Mouse (Mus musculus) left cerebral cortex, adult 9 months (tissue): ENCODE data around the gene Dph2.
A peak's percentile ranks its signal among the peaks of the same experiment; 100 is the strongest.

Source experiments
- DNase-seq, 2 experiments: peaks; one replicate each; pipeline ENCODE4 v3.0.0; 2022; ENCODE audit warnings: low spot score in 2 of 2

The Dph2 gene

DNA sequence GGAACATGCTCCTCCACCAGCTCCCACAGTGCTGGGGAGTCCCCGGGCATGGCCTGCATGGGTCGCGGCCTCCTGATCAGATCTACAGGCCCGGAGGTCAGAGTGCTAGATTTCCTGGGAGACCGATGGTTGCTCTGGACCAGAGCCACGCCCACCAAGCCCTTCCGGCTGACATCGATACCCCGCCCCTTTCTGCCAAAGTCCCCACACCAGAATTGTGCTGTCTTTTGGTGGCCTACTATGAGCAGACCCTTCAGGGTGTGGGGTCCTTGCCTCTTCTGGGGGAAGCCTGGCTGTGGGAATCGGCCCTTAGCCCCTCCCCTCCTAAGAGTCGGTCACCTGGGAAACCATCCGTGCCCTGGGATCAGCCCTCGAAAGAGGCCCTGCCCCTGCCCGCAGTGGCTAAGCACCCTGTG, 19.4 kb downstream of the Dph2 start, which contains the start of gene Ccdc24:
Gene Ccdc24 (minus strand): TSS at position 87 of the 416 bp plus-strand sequence.
- DNase-seq, result no peak

GRCm38 (mm10) chr4:117871787-117872186, 20.0 kb downstream of the Dph2 start:
- no peak for DNase-seq

DNA sequence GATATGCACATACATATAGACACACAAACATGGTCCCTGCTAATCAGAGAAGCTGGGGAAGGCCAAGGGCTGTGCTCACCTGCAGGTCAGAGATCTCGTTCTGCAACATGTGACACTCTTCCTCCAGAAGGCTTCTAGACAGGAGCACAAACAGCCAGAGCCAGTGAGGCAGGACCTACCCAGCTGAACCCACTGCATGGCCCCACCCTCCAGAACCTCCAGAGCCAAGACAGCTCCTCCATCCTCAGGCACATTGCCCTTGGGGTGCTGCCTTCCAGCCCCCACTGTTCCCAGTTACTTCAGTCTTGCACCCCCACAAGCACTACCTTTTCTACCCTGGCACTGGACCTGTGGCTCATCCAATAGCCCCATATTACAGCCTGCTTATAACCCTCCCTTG, 21.4 kb downstream of the Dph2 start:
- DNase-seq, result no peak

DNA sequence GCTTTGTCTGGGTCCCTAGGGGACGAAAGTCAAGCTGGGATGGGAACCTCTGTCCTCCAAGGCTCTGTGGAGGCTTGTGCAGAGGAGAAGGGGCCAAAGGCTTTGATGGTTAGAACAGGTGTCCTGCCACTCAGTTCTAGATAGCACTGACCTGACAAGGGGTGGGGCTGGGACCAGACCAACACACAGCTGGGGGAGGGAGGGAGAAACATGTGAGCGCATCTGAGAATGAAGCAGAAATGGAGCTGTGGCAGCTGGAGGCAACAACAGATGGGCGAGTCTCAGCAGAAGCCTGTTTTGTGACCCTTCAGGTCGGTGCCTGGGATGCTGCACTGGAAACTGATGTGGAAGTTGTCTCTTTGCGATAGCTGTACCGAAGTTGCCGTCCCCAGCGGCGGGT, 22.5 kb downstream of the Dph2 start:
- DNase-seq, result no peak

DNA sequence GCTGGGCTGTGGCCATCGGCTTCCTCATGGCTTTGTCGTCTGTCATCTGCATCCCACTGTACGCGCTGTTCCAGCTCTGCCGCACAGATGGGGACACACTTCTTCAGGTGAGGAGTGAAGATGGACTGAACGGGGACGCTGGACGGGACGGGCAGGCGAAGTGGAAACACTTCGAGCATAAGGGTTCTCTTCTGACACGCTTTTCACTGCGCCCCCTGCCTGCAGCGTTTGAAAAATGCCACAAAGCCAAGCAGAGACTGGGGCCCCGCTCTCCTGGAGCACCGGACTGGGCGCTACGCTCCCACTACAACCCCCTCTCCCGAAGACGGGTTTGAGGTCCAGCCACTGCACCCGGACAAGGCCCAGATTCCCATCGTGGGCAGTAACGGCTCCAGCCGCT, 24.0 kb downstream of the Dph2 start:
- DNase-seq, result no peak

GRCm38 (mm10) chr4:117867000-117867399, 24.8 kb downstream of the Dph2 start:
- no peak for DNase-seq

DNA sequence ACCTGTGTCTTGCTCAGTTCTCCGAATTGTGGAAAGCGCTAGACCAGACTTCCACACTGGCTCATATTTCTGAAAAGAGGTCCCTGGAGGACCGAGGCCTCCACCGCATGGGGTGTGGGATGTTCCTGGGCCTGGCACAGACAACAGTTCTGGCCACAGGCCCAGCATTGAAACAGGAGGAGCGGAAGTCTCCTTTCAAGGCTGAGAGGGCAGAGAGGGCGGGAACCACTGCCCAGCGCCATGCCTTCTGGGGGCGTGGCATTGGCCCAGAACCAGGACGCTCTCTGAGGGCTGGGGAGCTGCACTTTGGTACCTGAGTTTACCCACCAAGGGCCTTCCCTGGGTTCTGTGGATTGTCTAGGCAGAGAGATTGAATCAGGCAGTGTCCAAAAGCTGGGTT, 25.7 kb downstream of the Dph2 start:
- DNase-seq, result no peak

- peak in 1 of 2 experiments; percentile 69 for DNase-seq
Measured at GRCm38 (mm10) chr4:117862823-117863222, 29.0 kb downstream of the Dph2 start.

DNA sequence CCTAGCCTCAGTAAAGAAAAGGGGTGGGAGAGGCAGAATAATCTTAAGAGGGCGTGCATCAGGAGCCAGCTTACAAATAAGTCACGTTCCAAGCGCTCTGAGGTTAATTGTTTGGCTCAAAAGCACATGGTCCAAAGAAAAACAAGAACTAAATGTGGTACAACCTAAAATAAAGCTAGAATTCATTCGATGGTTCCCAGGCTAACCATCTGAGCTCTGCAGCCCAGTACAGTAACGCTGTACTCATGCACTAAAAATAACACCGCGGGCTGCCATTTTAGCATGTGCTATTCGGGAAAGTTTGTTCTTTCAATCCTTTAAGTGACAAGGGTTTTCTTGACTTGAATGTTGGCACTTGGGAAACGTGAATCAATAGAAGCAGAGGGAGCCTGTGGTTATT, 31.3 kb downstream of the Dph2 start:
- no peak for DNase-seq

DNA sequence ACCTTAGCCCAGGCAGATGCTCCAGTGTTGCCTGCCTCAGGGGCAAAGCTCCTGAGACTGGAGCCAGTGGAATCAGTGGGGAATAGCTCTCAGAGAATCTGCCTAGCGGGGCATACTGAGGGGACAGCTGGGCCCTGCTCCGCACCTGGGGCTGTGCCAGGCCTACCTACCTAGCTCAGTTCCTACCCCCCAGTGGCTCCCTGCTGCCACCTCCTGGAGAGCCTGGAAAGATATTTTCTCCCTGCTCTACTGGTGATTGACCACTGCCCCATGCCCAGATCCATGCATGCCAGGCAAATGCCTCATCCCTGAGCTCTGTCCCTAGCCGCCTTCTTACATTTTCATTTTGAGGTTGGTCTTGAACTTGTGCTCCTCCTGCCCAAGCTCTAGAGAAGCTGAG, 33.0 kb downstream of the Dph2 start:
- peak in 1 of 2 experiments; percentile 57 for DNase-seq

DNA sequence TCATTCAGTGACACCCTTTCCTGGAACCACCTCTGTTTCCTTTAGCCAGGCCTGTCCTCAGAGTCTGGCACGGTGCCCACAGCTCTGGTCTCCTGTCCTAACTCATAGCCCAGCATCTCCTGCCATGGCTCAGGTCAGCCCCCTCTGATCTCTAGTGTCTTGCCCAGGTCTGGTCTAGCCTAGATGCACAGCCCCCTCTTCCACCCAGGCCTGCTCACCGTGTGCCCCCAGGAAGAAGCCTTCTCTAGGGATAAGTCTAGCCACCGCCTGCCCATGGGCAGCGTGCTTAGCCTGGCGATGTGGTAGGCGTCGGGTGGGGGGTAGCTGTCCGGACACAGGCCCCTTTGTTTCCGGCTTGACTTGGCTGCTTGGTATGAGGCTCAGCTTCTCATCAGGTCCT, 36.7 kb downstream of the Dph2 start:
- DNase-seq, result no peak

DNA sequence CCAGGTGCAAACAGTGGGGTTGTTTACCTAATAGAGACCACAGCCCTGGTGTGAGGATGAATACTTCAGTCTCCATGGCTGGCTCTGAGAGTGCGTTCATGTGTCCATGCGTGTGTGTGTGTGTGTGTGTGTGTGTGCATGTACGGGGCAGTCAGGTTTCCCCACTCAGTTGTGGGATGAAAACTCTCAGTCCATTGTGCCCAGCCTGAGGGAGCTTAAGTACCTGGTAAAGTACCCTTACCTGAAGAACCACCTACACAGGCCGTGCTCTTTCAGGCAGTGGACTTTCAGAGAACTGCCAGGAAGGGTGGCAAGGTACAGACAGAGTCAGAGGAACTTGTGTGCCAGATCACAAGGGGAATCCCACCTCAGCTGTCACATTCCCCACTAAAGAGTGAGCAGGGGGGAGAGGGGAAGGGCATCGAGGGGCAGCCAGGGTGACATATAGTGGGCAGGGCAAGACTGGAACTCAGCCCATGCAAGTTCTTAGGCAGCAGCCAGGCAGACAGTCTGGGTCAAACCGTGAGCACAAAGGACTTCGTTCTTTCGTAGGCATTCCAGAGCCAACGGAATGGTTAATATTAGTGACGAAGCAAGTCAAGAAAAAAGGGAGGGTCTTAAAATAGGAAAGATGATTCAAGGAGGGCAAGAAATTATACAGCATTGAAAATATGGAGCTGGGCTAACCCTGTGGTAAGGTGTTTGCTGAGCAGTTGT, 39.5 kb downstream of the Dph2 start:
- no peak for DNase-seq

- no peak for DNase-seq
Measured at GRCm38 (mm10) chr4:117850871-117851270, 41.0 kb downstream of the Dph2 start.

GRCm38 (mm10) chr4:117850176-117850575, 41.7 kb downstream of the Dph2 start:
- no peak for DNase-seq

- DNase-seq, result no peak
Measured at GRCm38 (mm10) chr4:117849506-117849905, 42.3 kb downstream of the Dph2 start.

DNA sequence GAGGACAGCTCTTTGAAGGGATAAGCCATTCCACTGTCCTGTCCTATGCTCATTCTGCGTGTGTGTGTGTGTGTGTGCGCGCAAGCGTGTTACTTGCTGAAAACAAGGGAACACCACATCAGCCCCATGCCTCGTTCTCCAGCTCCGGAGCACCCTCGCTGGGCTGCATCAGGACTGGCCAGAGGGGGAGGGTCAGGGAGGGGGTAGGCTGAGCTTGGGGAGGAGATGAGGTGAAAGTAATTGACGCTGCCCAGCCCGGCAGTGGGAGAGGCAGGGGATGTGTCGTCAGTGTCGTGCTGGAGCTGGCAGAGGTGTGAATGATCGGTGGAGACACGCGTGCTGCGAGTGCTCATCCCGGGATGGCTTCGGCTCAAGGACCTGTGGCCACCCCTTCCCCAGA, 42.8 kb downstream of the Dph2 start:
- DNase-seq, result no peak

DNA sequence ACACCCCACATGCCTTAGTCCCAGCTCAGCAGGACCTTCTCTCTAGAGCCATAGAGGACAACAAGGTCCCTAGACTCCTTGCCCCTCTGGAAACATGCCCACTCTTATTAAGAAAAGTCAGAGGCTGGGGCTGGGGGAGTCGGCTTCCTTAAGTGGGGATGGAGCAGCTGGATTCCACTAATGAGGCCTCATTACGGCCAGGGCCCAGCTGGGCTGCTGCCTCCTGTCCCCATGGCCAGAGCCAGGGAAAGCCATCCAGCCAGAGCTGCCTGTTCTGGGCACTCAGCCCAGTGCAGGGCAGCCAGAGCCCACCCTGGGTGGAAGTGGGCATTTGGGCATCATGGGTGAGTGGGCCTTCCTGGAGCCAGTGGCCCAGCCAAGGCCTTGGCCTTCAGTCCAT, 44.8 kb downstream of the Dph2 start:
- DNase-seq, result no peak

GRCm38 (mm10) chr4:117846261-117846660, 45.6 kb downstream of the Dph2 start:
- DNase-seq, result no peak

GRCm38 (mm10) chr4:117845316-117845715, 46.5 kb downstream of the Dph2 start:
- no peak for DNase-seq

DNA sequence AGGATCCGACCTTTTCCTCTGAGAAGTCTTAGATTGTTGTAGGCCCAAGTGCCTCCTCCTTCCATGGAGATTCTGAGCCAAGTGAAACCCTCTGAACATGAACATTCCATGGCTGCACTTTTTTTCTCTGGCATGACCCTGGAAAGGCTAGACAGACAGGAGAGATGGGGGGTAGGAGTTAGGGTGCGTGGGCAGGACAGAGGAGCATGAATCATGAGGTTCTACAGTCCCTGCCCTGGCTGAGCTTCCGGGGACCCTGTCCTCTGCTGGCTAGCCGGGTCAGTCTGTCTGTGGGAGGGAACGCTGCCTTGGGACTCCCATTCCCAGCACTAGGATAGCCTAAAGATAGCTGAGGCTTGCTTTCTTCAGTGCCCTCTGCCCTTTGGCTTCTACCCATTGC, 47.4 kb downstream of the Dph2 start:
- no peak for DNase-seq

- no peak for DNase-seq
Measured at GRCm38 (mm10) chr4:117843101-117843500, 48.7 kb downstream of the Dph2 start.

DNA sequence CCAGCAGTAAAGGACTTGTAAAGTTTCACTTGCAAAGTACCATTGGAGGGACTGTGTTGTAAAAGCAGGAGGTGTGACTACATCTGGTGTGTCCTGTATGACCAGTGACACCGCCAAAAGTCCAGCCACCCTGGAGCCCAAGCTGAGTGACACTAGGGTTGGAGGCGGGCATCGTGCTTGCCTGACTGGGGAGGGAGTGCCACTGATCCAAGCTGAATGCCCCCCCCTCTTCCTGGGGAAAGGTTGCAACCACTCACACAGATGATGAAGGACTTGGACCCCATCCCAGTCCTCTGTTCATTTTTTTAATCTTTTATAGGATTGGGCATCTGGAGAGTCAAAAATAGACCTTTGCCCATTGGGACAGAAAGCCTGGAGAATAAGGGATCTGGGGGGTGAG, 50.3 kb downstream of the Dph2 start:
- DNase-seq, result no peak

DNA sequence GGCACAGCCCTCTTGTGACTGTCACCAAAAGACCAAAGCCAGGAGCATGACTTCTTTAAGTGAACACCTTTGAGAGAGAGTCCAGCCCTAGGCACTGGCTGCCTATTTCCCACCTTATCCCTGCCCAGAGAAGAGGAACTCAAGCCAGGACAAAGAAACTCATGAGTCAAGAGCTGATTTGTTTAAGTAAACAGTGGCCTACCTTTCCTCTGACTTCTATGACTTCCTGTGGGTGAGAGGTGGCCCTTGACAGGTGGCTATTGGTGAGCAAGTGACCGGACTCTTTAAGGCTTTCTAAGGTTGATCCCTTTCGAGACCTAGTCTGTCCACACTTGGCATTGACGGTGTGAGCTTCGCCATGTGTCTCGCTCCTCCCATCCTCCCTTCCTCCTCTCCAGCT, 51.0 kb downstream of the Dph2 start:
- DNase-seq, result no peak

DNA sequence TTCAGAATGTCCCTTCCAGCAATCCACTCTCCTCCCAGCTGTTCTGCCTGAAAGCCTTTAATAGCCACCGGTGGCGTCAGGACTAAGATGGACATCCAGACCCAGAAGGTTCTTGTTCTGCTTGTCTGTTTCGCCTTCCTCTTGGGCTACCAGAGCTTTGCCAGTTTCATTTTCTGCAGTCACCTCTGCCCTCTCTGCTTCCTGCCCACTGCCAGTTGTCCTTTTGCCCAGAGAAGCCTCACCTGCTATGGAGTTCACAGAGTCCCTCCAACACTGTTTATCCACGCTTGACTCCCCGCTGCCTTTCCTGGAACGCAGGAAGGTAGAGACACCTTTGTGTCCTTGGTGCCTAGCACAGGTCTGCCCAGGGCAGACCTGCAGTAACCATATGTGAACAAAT, 52.5 kb downstream of the Dph2 start:
- no peak for DNase-seq
